Mouse (Mus musculus) stomach, postnatal 0 days (tissue): ENCODE measurements around the gene Mcpt9.

Experiments
- CTCF ChIP-seq: IDR thresholded peaks from 2 replicates; pipeline ENCODE4 v1.5.1; 2016; ENCODE audit warnings: antibody characterized with exemption, low read depth, mild to moderate bottlenecking, moderate library complexity
- EP300 ChIP-seq: optimal IDR thresholded peaks from 2 replicates; pipeline ENCODE3; 2016; ENCODE audit warnings: antibody characterized with exemption

- TF ChIP-seq EP300, result no peak
- TF ChIP-seq CTCF, result no peak
Observed at GRCm38 (mm10) chr14:56013924-56014323, 16.4 kb downstream of the Mcpt9 start.
